Mouse (Mus musculus) retina, adult 2 months (tissue): ENCODE results near the gene Slc16a5.
A peak's percentile ranks its signal among the peaks of the same experiment; 100 is the strongest.
"Not testable (repeated sequence)": the region's sequence is repeated elsewhere in the genome, so short reads cannot be mapped to it uniquely, and the experiment has no call there.

Experiments used
- DNase-seq: peaks from one replicate; pipeline ENCODE4 v3.0.0-alpha.2; 2012; ENCODE audit warnings: low read depth, low spot score

Slc16a5 gene

GRCm38 (mm10) chr11:115447321-115447885 is 14.9 kb upstream of the Slc16a5 start:
- DNase-seq: no peak

- DNase-seq: no peak
These were observed 14.2 kb upstream of the Slc16a5 start for GRCm38 (mm10) chr11:115448075-115448474.

- DNase-seq: no peak
These were observed 13.3 kb upstream of the Slc16a5 start for GRCm38 (mm10) chr11:115448998-115449397.

- no peak for DNase-seq
These were observed 12.1 kb upstream of the Slc16a5 start for GRCm38 (mm10) chr11:115450176-115450575.

- DNase-seq: no peak
These were observed 10.5 kb upstream of the Slc16a5 start for GRCm38 (mm10) chr11:115451781-115452241.

- peak; percentile 66 for DNase-seq
These were observed 9.9 kb upstream of the Slc16a5 start for GRCm38 (mm10) chr11:115452281-115452860.

- no peak for DNase-seq
These were observed 9.0 kb upstream of the Slc16a5 start for GRCm38 (mm10) chr11:115453306-115453705.

- not testable (repeated sequence) for DNase-seq
These were observed 7.5 kb upstream of the Slc16a5 start for GRCm38 (mm10) chr11:115454822-115455221.

GRCm38 (mm10) chr11:115455619-115456018 is 6.7 kb upstream of the Slc16a5 start:
- DNase-seq: no peak

- DNase-seq: no peak
These were observed 6.1 kb upstream of the Slc16a5 start for GRCm38 (mm10) chr11:115456182-115456581.

- DNase-seq: no peak
These were observed 4.9 kb upstream of the Slc16a5 start for GRCm38 (mm10) chr11:115457405-115457804.

GRCm38 (mm10) chr11:115460976-115461375 is 1.3 kb upstream of the Slc16a5 start:
- no peak for DNase-seq

- no peak for DNase-seq
These were observed 430 bp upstream of the Slc16a5 start for GRCm38 (mm10) chr11:115461846-115462242.

GRCm38 (mm10) chr11:115463397-115463796 is 1.1 kb downstream of the Slc16a5 start:
- DNase-seq: no peak

GRCm38 (mm10) chr11:115464851-115465250 is 2.6 kb downstream of the Slc16a5 start:
- DNase-seq: no peak

GRCm38 (mm10) chr11:115467217-115467618 is 4.9 kb downstream of the Slc16a5 start:
- DNase-seq: no peak

GRCm38 (mm10) chr11:115472183-115472582 is 9.9 kb downstream of the Slc16a5 start:
- no peak for DNase-seq

GRCm38 (mm10) chr11:115473626-115474275 is 11.5 kb downstream of the Slc16a5 start:
- peak; percentile 87 for DNase-seq

- DNase-seq: peak; percentile 80
These were observed 12.9 kb downstream of the Slc16a5 start, which contains the start of gene Armc7 for GRCm38 (mm10) chr11:115475025-115475757. TSS of gene Armc7 (plus strand) at chr11:115475667.

- no peak for DNase-seq
These were observed 13.5 kb downstream of the Slc16a5 start for GRCm38 (mm10) chr11:115475758-115476237.

GRCm38 (mm10) chr11:115476630-115477029 is 14.4 kb downstream of the Slc16a5 start:
- DNase-seq: not testable (repeated sequence)

- DNase-seq: not testable (repeated sequence)
These were observed 15.1 kb downstream of the Slc16a5 start for GRCm38 (mm10) chr11:115477388-115477787.
